Mouse (Mus musculus) thymus, postnatal 25 days (tissue): ENCODE measurements around the gene Itpr1.
A peak's percentile ranks its signal among the peaks of the same experiment; 100 is the strongest.

Source experiments
- DNase-seq: peaks from one replicate; pipeline ENCODE4 v3.0.0; 2022

Itpr1 gene

DNA sequence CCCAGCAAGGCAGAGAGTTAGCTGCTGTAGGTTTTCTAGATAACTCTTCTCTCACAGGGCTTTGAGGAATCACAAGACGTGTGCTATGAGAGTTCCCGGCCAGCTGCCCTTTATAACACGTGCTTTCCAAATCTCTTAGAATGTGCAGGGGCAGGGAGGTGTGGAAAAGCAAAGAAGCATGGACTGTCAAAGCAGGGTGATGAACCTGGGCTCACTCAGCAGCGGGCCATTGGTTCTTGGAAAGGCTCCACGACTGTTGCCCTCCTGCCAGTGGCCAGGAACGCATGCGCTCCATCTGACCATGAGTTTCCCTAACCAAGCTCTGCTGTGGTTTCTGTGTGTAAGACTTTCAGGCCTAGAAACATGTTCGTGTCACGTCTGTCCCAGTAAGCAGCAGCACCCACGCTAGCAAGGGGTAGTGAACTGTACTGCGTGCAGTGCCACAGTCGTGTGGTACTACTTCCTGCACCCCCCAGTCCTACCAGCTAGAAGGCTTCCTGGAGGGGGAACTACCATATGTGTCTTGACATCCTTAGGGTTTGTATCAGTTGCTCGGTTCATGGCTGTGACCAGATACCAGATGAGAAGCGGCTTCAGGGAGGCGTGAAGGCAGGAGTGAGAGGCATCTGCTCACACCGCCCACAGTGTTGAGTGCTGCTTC, 311.2 kb downstream of the Itpr1 start:
- peak; percentile 25 for DNase-seq

DNA sequence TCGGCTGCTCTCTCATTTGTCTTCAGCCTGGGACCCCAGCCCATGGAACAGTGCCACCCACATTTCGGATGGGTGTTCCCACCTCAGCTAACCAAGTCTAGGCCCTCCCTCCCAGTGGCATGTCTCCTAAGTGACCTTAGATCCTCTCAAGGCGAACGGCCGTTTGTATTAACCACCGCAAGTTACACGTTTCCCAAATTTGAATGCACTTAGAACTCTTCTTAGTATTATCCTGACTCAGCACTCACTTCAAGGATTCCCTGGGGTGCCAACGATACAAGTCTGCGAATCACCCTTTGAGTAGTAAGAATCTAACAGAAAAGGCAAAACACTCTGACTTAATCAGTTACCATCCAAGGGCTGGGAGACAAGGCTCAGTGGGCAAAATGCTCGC, 311.7 kb downstream of the Itpr1 start:
- no peak for DNase-seq

DNA sequence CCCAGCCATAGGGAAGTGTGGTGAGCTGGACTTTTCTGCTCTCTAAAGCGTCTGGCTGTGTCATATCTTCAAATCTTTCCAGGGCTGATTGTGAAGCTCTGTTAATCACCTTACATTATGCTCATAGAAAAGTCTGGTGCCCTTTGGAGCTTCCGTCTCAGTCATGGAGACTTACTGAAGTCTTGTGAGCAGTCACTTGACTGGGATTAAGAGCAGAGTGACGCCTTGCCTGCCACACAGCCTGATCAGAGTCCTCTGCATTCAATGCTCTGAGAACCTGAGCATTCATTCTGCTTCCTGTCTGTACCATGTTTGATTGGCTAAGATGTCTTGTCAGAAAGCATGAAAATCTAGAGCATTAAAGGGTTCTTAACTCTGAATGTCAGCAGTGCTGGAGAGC, 314.7 kb downstream of the Itpr1 start:
- DNase-seq, result no peak

DNA sequence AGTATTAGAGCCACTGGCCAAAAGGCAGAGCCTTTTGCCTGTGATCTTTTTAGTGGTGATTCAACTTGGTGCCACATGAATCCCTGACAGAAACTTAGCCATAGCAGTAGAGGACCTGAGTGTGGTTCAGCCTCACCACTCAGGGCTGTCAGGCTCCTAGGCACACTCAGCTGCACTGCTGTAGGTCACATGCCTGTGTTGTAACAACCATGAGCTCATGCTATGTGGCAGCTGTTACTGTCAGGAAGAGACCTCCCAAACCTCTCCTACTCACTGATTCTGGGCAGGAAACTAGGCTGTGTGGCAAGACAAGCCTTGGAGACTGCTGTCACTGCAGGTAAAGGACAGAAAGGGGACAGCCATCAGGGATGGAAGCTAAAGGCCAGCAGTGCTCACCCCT, 315.1 kb downstream of the Itpr1 start:
- no peak for DNase-seq

DNA sequence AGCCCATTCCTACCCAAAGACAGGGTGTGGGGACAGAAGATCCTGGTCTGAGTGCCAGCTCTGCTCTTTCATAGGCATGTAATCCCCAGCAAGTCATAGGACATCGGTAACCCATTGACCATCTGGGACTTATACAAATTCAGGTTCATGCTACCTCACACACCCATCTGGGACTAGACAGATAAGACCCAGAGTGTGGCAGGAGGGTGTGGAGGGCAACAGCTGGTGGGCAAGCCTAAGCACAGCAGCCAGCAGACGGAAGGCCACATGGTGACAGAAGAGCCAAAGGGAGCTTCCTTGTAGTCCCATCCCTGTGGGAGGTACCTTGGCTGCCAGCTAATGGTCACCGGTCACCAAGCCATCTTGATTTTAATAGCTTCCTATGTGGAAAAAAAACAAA, 316.3 kb downstream of the Itpr1 start:
- DNase-seq, result no peak

DNA sequence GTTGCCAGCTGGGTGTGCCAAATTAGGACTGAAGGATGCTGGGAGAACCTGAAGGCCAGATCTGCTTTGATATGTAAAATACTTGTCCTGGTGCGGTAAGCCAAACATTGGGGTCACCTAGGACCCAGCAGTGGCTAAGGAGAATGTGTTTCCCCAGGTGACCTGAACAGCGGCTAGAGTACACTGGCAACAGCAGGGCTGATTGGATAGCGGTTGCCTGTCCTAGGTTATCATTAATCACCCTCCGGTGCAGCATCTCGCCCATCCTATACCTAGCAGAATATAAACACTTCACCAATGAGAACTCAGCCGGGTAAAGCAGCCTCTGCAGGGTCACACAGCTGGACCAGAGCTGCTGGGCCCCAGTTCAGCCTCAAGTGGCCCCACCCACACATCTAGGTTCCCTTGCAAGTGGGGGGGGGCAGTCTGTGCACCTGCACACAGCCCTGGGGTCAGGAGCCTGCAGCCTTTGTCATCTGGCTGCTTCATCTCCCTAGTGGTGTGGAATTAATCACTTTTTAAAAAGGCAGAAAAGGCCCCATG, 318.0 kb downstream of the Itpr1 start:
- no peak for DNase-seq

DNA sequence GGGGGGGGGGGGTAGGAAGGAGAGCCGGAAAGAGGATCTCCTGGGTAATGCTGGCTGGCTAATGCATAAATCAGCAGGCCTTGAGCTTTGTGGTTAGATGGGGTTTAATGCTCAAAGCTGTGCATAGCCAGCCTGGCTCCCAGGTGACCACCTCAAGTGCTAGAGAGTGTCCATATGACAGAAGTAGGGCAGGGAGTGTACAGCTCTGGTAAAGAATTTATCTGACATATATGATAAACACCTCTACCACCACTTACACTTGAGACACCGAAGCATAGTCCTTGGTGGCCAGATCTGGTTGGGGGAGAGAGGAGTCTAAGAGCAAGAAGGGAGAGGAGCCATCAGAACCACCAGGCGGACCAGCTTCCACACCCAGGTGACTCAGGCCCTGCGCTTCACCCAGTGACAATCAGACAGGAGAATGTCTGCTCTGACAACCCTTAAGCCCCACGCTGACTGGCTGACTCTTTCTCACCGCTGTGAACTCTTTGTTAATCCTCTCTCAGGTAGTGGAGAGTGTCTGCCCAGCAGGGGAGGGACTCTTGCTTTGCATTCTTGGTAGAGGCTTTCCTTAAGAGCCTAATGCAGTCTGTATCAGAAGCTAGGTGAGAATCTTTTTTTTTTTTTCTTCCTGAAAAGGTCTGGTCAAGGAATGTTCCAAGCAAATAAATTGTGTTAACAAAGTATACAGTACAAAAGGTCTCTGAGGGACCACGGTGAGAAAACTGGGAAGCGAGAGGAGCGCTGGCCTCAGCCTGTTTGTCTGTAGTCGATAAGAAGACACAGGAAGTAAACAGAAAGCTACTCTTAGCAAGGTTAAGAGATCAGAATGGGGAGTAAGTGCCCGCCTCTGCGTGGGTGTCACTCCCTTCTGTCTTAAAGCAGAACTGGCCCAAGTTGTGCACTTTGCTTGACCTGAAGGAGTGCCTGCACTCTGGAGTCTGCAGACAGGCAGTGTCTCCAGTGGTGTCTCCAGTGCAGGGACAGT, 318.7 kb downstream of the Itpr1 start:
- peak; percentile 35 for DNase-seq

DNA sequence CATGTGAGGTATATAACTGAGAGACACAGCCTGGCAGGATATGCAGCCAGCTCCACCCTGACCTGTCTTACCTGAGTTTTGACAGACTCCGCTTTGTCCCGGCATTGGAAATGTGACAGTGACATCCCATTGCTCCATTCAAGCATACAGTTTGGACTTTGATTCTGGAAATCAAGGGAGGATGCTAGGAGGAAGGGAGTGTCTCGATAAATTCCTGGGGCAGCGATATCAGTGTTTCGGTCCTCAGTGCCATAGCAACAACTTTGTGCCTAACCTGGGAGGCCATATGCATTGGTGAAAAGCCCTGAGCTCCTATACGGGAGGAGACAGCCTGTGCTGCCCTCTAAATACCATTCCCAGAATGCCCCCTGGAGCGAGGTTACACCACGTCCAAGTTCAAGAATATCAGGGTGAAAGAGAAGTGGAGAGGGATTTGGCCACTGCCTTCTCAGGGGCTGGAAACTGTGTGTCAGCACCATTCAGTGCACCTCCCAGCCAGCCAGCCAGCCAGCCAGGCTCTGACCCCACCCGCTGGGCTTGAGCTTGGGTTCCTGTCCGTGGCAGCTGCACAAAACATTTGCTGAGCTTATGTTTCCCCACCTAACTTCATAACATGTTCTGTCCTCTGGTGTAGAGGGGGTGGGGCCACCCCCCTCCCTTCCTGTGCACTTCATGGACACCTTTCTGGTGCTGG, 319.7 kb downstream of the Itpr1 start:
- peak; percentile 57 for DNase-seq

DNA sequence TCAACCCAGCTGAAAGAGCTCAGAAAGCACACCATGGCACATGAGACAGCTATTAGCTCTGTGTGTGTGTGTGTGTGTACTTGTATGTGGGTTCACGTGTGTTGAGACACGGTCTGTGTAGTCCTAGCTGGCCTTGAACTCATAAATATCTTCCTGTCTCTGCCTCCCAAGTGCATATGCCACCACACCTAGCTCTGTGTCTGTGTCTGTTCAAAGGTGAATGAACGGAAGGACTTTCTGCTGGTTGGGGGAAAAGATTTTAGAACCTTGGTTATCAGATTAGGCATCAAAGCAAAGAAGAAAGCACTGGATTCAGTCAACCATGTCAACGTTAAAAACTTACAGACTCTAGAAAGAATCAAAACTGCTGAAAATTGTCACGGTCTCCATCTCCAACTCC, 321.2 kb downstream of the Itpr1 start:
- no peak for DNase-seq

DNA sequence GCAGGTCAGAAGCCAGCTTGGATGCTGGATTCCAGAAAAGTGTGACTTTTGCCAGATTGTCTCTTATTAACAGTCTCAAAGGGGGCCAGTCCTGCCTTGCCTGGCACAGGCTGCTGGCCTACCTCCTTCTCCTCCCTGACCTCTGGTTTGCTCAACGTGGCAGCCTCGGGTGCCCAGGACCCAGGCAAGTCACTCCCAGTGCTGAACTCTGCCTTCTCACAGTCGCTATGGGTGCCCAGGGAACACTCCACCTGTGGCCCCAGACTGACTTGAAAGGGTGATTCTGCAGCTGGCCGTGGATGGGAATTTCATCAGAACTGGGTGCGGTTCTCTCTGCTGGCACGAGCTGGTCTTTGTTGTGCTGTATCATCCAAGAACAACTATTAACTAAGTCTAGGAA, 321.7 kb downstream of the Itpr1 start:
- DNase-seq, result no peak

DNA sequence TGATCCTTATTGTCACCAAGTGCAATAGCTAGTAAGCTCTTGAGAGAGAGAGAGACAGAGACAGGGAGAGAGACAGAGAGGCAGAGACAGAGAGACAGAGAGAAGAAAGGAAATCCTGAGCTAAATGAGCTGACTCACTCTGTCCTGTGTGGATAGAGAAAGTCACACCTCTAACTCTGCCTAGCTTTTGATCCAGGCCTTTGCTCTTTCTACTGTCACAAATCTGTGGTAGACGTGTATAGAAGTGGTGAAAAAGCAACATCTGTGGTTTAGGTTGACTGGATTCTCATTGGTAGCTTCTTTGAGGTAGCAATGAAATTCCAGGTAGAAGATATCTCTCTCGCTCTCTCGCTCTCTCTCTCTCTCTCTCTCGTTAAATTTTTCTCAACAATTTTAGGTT, 322.4 kb downstream of the Itpr1 start:
- DNase-seq, result no peak

DNA sequence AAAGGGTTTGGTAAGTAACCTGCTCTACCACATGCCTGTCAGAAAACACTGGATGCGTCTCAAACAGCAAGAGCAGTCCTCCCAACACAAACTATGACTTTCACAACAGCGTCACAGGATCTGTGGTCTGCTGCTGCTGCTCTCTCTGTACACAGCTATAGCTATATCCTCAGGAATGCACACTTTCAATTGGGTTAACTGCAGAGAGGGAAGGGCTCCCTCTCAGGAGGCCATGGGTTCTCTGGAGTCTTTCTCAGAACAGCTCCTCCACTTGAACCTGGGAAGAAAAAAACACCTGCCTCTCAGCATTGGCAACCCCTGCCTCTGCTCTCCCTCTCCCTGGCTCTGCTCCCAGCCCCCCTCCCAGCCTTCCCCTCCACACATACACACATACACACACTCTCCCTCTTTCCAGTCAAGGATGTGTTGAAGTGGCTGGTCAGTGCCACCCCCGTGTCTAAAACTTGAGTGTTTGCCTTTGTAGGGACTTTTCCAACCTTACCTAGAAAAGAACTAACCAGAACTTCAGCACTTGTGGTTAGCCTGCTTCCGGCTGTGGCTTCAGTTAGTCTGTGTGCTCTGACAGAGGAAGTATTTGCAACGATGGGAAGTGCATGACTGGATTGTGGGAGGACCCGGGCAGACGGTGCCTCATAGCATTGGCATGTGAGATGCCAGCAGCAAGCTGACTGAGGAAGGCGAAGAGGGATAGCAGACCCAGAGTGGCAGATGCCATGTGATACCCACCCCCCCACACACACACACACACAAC, 323.8 kb downstream of the Itpr1 start:
- DNase-seq, result peak; percentile 71

DNA sequence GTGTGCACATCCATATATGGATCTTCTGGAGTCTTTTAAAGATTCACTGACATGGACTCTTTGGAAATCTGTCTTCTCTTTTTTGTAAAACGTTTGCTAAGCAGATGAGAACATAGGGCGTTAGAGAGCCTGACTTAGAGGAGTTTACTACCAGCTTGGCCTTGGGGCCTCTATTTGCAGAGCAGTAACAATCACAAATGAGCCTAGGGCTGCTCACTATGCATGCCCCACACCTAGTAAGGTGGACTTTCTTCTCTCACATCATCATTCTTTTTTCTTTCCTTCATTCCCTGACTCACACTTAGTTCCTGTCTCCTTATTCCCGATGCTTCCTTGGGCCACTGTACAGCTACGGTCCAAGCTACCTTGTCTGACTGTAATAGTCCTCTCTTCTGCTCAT, 325.5 kb downstream of the Itpr1 start:
- DNase-seq, result no peak

DNA sequence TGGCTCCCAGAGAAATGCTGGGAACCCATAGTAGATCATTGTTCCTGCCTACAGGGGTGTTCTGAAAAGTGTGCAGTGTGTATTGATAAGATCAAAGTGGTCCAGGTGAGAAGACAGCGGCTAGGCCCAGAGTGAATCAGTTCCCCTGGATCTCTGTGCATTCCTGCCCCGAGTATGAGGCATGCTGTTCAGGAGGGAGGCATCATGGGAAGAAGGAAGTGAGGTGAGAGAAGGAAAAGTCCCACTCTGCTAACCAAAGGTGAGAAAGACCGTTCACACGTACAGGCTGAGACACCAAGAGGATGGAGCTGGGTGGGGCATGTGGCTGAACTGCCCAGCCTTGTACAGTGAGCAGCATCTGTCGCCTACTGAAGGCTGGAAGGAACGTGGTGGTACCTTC, 327.5 kb downstream of the Itpr1 start:
- no peak for DNase-seq

DNA sequence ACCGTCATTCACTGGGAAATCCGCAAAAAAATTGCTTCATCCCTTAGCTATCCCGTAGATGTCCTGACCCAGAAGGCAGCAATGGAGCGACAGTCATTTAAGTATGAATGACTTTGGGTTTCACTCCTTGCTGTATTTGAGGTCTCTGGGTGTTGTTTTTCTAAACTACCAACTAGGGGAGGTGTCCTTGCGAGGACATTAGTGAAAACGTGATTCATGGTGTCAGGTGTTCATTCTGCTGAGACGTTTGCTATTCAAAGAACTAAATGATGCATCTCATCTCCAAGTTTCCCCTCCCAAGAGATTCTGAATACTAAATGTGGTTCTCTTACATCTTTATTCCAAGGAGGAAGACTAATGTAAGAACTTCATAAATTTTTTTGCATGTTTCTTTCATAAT, 332.0 kb downstream of the Itpr1 start:
- no peak for DNase-seq

DNA sequence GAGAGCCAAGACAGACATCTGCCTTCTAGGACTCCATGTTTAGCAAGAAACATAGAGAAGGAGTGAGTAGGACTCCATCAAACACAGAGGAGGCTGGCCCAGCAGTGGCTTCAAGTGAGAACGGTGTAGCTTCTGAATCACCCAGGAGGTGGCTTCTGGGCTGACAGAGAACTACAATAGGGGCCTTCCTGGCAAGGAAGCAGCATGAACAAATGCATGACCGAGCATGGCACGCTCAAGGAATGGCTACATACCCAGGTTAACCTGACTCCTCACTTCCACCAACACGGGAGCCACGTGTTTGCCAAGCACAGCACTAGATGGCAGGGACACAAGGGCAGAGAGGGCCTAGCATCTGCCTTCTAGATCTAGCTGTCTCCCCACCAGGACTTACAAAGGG, 332.6 kb downstream of the Itpr1 start:
- DNase-seq, result no peak

DNA sequence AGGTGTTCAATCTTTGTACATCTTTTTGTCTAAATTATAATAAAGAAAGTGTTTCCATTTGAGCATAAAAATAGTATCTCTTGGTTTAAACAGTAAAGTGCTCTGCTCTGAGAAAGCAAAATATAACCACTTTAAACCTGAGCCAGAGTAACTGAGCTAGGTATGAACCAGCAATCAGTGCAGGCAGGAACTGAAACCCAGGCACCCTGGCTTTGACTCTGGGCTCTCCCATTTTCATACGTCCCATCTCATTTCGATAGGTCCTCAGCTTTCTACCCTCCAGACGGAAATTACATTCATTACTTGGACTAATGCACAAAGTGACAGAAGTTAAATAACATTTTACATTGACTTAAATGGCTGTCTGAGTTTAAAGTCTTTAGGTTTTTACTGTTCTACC, 335.5 kb downstream of the Itpr1 start:
- no peak for DNase-seq

DNA sequence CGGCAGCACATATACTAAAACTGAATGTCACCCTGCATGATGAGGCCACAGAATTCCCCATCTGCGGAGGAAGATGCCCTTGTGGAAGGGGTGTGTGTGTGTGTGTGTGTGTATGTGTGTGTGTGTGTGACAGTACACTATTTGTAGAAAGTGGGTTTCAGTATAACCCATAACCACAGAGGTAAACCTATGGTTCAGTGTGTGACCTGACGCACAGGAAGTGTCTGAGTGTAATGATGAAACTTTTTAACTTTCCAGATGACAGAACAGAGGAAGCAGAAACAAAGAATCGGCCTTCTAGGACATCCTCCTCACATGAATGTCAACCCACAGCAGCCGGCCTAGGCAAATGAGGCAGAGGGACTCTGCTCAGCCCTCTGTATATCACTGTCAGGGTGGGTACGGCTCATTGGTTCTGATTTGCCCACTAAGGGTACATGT, 336.6 kb downstream of the Itpr1 start:
- DNase-seq, result no peak

DNA sequence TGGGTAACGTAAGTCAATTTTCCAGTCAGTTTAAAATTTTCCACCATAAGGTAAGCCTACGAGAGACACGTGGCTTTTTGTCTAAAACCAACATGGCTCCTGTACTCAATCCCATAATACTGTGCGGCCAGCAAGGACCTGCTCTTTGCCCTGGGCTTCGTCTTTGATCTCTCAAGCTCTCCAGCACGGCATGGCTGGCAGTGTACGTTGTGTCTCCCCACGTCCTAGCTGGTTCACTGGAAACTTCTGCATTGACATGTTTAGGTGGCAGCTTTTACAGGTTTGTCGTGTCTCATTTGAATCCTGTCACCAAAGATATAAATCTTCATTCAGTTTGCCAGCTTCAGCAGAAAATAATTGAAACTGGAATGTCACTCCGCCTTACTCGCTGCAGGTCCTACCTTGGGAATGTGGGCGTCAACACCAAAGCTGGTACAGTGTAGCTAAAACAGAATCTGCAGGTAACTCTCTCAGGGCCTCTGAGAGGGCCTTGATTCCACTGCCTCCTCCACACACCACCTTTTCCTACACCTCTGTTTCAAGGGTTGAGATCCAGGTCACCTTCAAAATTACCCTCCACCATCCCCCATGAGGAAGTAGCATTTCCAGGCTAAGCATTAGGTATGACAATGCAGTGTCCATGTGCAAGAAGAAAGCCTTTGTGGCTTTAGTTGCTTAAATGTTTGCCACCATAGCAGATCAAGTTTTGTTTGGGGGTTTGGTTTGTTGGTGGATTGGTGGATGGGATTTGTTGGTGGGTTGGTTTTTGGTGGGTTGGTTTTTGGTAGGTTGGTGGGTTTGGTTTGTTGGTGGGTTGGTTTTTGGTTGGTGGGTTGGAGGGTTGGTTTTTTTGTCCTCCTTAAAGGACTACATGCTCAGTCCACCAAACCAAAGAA, 339.1 kb downstream of the Itpr1 start:
- no peak for DNase-seq

DNA sequence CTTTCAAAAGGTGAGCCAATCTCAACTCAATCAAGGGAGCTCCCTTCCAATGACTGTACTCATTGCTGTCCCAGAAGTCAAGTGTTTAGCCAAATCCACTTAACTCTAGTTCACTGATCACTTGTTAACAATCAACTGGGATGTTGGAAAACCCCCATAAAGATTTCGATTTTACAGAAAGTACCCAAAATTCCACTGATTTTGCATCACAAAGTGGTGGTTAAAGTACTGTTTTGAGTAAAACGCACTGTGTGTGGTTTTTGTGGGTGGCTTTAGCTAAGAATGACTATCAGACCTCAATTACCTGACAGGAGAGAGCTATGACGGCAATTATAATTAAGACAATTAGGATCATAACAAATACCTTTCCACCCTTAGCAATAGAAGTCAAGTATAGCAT, 340.1 kb downstream of the Itpr1 start:
- DNase-seq, result no peak

DNA sequence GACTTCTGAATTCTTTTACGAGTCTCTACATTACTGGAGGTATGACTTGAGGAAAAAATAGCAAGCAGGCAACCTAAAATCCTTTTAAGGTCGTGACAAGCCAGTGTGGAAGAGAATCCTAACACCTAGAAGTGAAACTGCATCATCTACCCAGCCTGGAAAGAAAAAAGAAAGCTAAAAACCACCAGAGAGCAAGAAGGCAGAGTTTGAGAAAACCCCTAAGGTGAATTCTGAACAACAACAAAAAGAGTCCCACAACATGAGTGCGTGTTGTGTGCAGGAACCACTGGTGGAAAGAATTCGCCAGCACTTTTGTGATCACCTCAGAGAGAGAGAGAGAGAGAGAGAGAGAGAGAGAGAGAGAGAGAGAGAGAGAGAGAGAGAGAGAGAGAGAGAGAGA, 340.6 kb downstream of the Itpr1 start:
- DNase-seq, result no peak

DNA sequence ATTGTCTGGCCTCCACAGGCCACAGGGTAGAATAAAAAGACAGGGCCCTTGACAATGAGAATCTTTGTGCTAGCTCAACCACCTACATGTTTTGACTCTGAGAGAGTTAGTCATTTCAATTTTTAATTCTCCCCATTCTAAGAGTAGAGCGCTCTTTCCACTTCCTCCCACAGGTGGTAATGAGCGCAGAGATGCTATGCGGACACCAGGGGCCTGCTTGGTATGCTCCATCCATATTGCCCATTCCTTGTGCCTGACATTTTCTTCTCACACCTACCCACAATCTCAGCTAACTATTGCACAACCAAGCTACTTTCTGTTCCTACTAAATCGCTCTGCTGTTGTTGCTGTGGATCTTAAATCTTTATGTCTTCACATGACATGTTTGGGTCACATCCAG, 341.5 kb downstream of the Itpr1 start:
- DNase-seq, result no peak
